Mouse (Mus musculus): ENCODE data around the gene Tmem229a.

GRCm38 (mm10) chr6:24976176-24976575 is 20.1 kb upstream of the Tmem229a start:
- no peak for TF ChIP-seq POLR2A (IDR thresholded peaks at IDR 0.05; ENCODE audit: insufficient read depth, low read depth, low read length)
- TF ChIP-seq CTCF (IDR thresholded peaks at IDR 0.05; ENCODE audit: insufficient read depth, low read depth, low read length): no peak
